Mouse (Mus musculus): Measurements from ENCODE around the gene Ptprd.

DNA sequence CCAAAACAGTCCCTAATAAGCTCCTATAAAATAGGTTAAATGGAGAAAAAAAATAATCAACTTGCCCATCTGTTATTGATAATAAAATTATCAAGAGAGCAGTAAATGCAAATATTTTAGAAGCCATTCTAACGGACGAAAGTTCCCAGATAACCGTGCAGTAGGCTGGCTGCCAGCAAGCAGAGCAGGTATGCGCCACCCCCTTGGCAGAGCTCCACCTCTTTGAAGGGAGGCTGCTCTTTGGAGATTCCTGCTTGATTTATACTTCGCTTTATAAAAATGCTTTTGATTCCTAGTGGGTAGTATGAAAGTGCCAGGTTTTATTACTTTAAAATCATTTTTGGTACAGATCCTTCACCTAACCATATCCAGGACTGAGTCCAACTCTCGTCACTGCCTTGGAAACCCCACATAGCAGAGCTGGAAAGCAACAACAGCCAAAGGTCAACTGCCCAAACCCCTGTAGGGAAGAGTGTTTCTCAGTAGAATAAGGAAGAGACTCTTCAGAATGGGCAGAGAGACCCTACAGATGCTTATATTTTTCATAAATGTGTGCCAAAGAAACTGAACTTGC, 1770.9 kb downstream of the Ptprd start:
- no peak for TF ChIP-seq POLR2A (IDR thresholded peaks at IDR 0.05; ENCODE audit: insufficient read depth, low read depth, low read length)
- no peak for TF ChIP-seq CTCF (IDR thresholded peaks at IDR 0.05; ENCODE audit: insufficient read depth, low read depth, low read length)

Measured in olfactory bulb, adult 2 months (tissue).